Mouse (Mus musculus): ENCODE measurements around the gene Traf3ip3. TPM values are rescaled to one million over a fixed set of nuclear protein-coding genes. Genes with fewer than 3 reads are reported as not detected.

Gene Traf3ip3
- polyA plus RNA-seq, 1 experiment = 0.80 TPM

DNA sequence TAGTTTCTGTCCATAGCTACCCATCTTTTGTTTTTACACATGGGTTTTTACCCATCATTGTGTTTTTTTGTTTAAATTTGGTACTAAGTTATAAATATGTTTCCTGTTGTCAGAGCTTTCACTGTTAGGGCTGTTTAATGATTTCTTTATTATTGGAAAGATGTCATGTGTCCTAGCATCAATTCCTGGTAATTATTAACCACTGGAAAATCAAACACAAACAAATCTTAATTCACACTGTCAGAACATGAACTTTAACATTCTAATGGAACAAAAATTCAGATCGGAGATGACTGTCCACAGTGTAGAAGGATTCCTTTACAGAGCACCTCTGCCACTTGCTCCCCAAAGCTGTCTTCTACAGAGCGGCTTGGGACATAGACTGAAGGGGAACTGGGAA is 3.9 kb upstream of the Traf3ip3 start:
- no peak for DNase-seq
- 96% methylated on average over 2 of the region's 2 CpGs for WGBS
- TF ChIP-seq POLR2A (IDR thresholded peaks at IDR 0.05; ENCODE audit: borderline replicate concordance, insufficient read depth, low read length) (no peak), CTCF (IDR thresholded peaks at IDR 0.05; ENCODE audit: borderline replicate concordance, insufficient read depth, low read depth, low read length) (no peak)

GRCm38 (mm10) chr1:193203821-193204220 is 2.3 kb upstream of the Traf3ip3 start:
- no peak for DNase-seq
- H3K4me1 ChIP-seq (ENCODE audit: control insufficient read depth, insufficient read depth, low read length) = no peaks in the 10 kb centered on the region
- no peak for TF ChIP-seq POLR2A (IDR thresholded peaks at IDR 0.05; ENCODE audit: borderline replicate concordance, insufficient read depth, low read length)
- no peak for TF ChIP-seq CTCF (IDR thresholded peaks at IDR 0.05; ENCODE audit: borderline replicate concordance, insufficient read depth, low read depth, low read length)

More for the DNA sequence above, 3.9 kb upstream of the Traf3ip3 start:
- Histone ChIP-seq H3K27me3 (ENCODE audit: control insufficient read depth, insufficient read depth, low read length) (no peaks in the 10 kb centered on the region), H3K4me3 (replicated peaks; ENCODE audit: insufficient read depth, low read depth, low read length) (no peak overlapping the region), H3K27ac (ENCODE audit: insufficient read depth, low read length) (no peak overlapping the region), H3K4me1 (ENCODE audit: control insufficient read depth, insufficient read depth, low read length) (no peaks in the 10 kb centered on the region)

GRCm38 (mm10) chr1:193200640-193201382 is 692 bp downstream of the Traf3ip3 start:
- Histone ChIP-seq H3K4me1 (ENCODE audit: control insufficient read depth, insufficient read depth, low read length) (no peaks in the 10 kb centered on the region), H3K4me3 (replicated peaks; ENCODE audit: insufficient read depth, low read depth, low read length) (no peak overlapping the region), H3K27ac (ENCODE audit: insufficient read depth, low read length) (no peak overlapping the region), H3K27me3 (ENCODE audit: control insufficient read depth, insufficient read depth, low read length) (no peaks in the 10 kb centered on the region)
- WGBS = 74% methylated on average over 8 of the region's 8 CpGs
- TF ChIP-seq CTCF (IDR thresholded peaks at IDR 0.05; ENCODE audit: borderline replicate concordance, insufficient read depth, low read depth, low read length) (no peak), POLR2A (IDR thresholded peaks at IDR 0.05; ENCODE audit: borderline replicate concordance, insufficient read depth, low read length) (no peak)
- no peak for DNase-seq

More at GRCm38 (mm10) chr1:193203821-193204220, 2.3 kb upstream of the Traf3ip3 start:
- Histone ChIP-seq H3K27ac (ENCODE audit: insufficient read depth, low read length) (no peak overlapping the region), H3K4me3 (replicated peaks; ENCODE audit: insufficient read depth, low read depth, low read length) (no peak overlapping the region), H3K27me3 (ENCODE audit: control insufficient read depth, insufficient read depth, low read length) (no peaks in the 10 kb centered on the region)
- 92% methylated on average over 2 of the region's 2 CpGs for WGBS

DNA sequence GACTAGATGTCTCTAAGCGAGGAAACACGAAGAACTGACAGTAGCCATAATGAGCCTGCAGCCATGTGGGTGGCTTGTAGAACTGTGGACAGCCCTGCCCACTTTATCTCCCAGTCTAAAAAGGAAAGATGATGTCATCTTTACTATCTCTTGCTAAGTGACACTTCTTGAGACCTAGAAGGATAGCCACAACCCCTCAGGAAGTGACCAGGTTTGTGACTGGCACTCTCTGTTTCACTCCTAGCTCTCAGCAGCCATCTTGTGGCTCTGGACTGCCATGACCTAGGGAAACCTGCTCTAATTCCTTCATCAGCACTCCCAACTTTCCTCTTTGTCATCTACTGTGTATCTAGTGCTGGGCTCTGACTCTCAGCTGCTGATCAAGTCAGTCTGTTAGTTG is 3.2 kb downstream of the Traf3ip3 start:
- Histone ChIP-seq H3K4me1 (ENCODE audit: control insufficient read depth, insufficient read depth, low read length) (peaks cover 15% of the 10 kb centered on the region; the same call in 1 of the 2 replicates), H3K27me3 (ENCODE audit: control insufficient read depth, insufficient read depth, low read length) (no peaks in the 10 kb centered on the region), H3K27ac (ENCODE audit: insufficient read depth, low read length) (no peak overlapping the region), H3K4me3 (replicated peaks; ENCODE audit: insufficient read depth, low read depth, low read length) (no peak overlapping the region)
- WGBS = 90% methylated on average over 2 of the region's 2 CpGs
- TF ChIP-seq CTCF (IDR thresholded peaks at IDR 0.05; ENCODE audit: borderline replicate concordance, insufficient read depth, low read depth, low read length) (no peak), POLR2A (IDR thresholded peaks at IDR 0.05; ENCODE audit: borderline replicate concordance, insufficient read depth, low read length) (no peak)
- DNase-seq = no peak

GRCm38 (mm10) chr1:193197494-193198205 is 3.9 kb downstream of the Traf3ip3 start:
- Histone ChIP-seq H3K4me3 (replicated peaks; ENCODE audit: insufficient read depth, low read depth, low read length) (no peak overlapping the region), H3K27me3 (ENCODE audit: control insufficient read depth, insufficient read depth, low read length) (no peaks in the 10 kb centered on the region), H3K27ac (ENCODE audit: insufficient read depth, low read length) (no peak overlapping the region), H3K4me1 (ENCODE audit: control insufficient read depth, insufficient read depth, low read length) (peaks cover 15% of the 10 kb centered on the region; the same call in 1 of the 2 replicates)
- no peak for DNase-seq
- TF ChIP-seq POLR2A (IDR thresholded peaks at IDR 0.05; ENCODE audit: borderline replicate concordance, insufficient read depth, low read length) = no peak
- TF ChIP-seq CTCF (IDR thresholded peaks at IDR 0.05; ENCODE audit: borderline replicate concordance, insufficient read depth, low read depth, low read length) = no peak
- WGBS = 62% methylated on average over 18 of the region's 18 CpGs

- no peak overlapping the region for H3K27ac ChIP-seq (ENCODE audit: insufficient read depth, low read length)
- TF ChIP-seq POLR2A (IDR thresholded peaks at IDR 0.05; ENCODE audit: borderline replicate concordance, insufficient read depth, low read length) (no peak), CTCF (IDR thresholded peaks at IDR 0.05; ENCODE audit: borderline replicate concordance, insufficient read depth, low read depth, low read length) (no peak)
- H3K27me3 ChIP-seq (ENCODE audit: control insufficient read depth, insufficient read depth, low read length) = no peaks in the 10 kb centered on the region
- peaks cover 23% of the 10 kb centered on the region for H3K4me1 ChIP-seq (ENCODE audit: control insufficient read depth, insufficient read depth, low read length)
- H3K4me3 ChIP-seq (replicated peaks; ENCODE audit: insufficient read depth, low read depth, low read length) = no peak overlapping the region
- DNase-seq = no peak
- WGBS = 61% methylated on average over 3 of the region's 3 CpGs
Observed at GRCm38 (mm10) chr1:193195169-193195810, 6.2 kb downstream of the Traf3ip3 start.

DNA sequence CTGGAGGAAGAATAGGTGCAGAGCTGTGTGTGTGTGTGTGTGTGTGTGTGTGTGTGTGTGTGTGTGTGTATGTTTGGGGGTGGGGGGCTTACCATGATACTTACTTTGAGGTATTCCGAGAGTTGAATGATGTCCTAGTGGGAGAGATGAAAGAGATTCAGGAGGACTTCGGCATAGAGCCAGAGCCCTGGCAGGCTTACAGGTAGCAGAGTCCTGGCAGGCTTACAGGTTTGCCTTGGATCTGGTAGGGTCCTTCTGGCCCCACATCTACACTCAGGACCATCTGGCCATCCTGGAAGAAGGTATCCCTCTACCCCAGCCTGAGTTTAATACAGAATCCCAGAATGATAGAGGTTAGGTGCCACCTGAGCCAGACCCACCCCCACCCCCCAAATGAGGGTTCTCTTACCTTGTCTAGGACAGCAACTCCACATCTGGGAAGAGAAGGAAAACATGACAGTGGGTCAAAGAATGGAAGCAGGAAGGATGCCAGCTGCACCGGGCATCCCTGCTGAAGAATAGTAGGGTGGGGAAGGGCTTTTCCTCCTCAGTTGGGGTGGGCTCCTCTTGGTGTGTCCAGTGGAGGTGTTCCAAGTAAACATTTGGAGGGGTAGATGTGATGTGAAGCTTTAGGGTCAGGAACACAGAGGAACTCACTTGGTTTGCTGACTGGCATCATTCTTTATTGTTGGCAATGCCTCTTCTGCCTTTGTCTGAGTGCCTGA is 6.9 kb downstream of the Traf3ip3 start:
- Histone ChIP-seq H3K27ac (ENCODE audit: insufficient read depth, low read length) (no peak overlapping the region), H3K4me3 (replicated peaks; ENCODE audit: insufficient read depth, low read depth, low read length) (no peak overlapping the region), H3K27me3 (ENCODE audit: control insufficient read depth, insufficient read depth, low read length) (no peaks in the 10 kb centered on the region), H3K4me1 (ENCODE audit: control insufficient read depth, insufficient read depth, low read length) (peaks cover 23% of the 10 kb centered on the region)
- TF ChIP-seq CTCF (IDR thresholded peaks at IDR 0.05; ENCODE audit: borderline replicate concordance, insufficient read depth, low read depth, low read length) (no peak), POLR2A (IDR thresholded peaks at IDR 0.05; ENCODE audit: borderline replicate concordance, insufficient read depth, low read length) (no peak)
- peak; percentile 73 to 75 for DNase-seq
- WGBS = 9% methylated on average over 3 of the region's 3 CpGs
